Mouse (Mus musculus): Measurements from ENCODE around the gene St6galnac3. TPM values are rescaled to one million over a fixed set of nuclear protein-coding genes. Genes with fewer than 3 reads are reported as not detected.

Gene St6galnac3
- polyA plus RNA-seq, 1 experiment from 2014 or later = 23.2 TPM

GRCm38 (mm10) chr3:153419331-153419730 lies 305.6 kb downstream of the St6galnac3 start:
- no peak overlapping the region for H3K9ac ChIP-seq (ENCODE audit: low read length)
- H3K4me2 ChIP-seq (ENCODE audit: low read length) = no peak overlapping the region
- H3K4me1 ChIP-seq (ENCODE audit: control insufficient read depth, insufficient read depth, low read length) = peaks cover 2% of the 10 kb centered on the region; the same call in 1 of the 2 replicates
- no peak overlapping the region for H3K27ac ChIP-seq (ENCODE audit: low read depth, low read length)
- H3K4me3 ChIP-seq (ENCODE audit: low read depth, low read length) = no peak overlapping the region
- no peak for ATAC-seq
- 82% methylated on average over 7 of the region's 7 CpGs for WGBS
- DNase-seq (ENCODE audit: low spot score) = no peak
- H3K27me3 ChIP-seq (replicated peaks; ENCODE audit: control insufficient read depth, insufficient read depth, low read length) = no peaks in the 10 kb centered on the region
- H3K36me3 ChIP-seq (ENCODE audit: control insufficient read depth, insufficient read depth, low read length) = no peaks in the 10 kb centered on the region
- no peaks in the 10 kb centered on the region for H3K9me3 ChIP-seq (replicated peaks; ENCODE audit: control insufficient read depth, low read length)

GRCm38 (mm10) chr3:153417001-153417400 lies 308.0 kb downstream of the St6galnac3 start:
- H3K4me1 ChIP-seq (ENCODE audit: control insufficient read depth, insufficient read depth, low read length) = peaks cover 2% of the 10 kb centered on the region; the same call in 1 of the 2 replicates
- H3K27me3 ChIP-seq (replicated peaks; ENCODE audit: control insufficient read depth, insufficient read depth, low read length) = no peaks in the 10 kb centered on the region
- ATAC-seq = no peak
- H3K27ac ChIP-seq (ENCODE audit: low read depth, low read length) = no peak overlapping the region
- H3K9ac ChIP-seq (ENCODE audit: low read length) = no peak overlapping the region
- H3K4me2 ChIP-seq (ENCODE audit: low read length) = no peak overlapping the region
- no peak overlapping the region for H3K4me3 ChIP-seq (ENCODE audit: low read depth, low read length)
- no peaks in the 10 kb centered on the region for H3K36me3 ChIP-seq (ENCODE audit: control insufficient read depth, insufficient read depth, low read length)
- no peaks in the 10 kb centered on the region for H3K9me3 ChIP-seq (replicated peaks; ENCODE audit: control insufficient read depth, low read length)
- WGBS = 55% methylated on average over 9 of the region's 9 CpGs
- no peak for DNase-seq (ENCODE audit: low spot score)

- H3K9ac ChIP-seq (ENCODE audit: low read length) = no peak overlapping the region
- no peak overlapping the region for H3K4me2 ChIP-seq (ENCODE audit: low read length)
- DNase-seq (ENCODE audit: low spot score) (no peak), ATAC-seq (no peak)
- H3K4me1 ChIP-seq (ENCODE audit: control insufficient read depth, insufficient read depth, low read length) = 0 out of 2 replicates have a peak, but pooled peaks cover 2% of the 10 kb centered on the region
- H3K36me3 ChIP-seq (ENCODE audit: control insufficient read depth, insufficient read depth, low read length) = no peaks in the 10 kb centered on the region
- no peaks in the 10 kb centered on the region for H3K9me3 ChIP-seq (replicated peaks; ENCODE audit: control insufficient read depth, low read length)
- H3K27me3 ChIP-seq (replicated peaks; ENCODE audit: control insufficient read depth, insufficient read depth, low read length) = no peaks in the 10 kb centered on the region
- H3K4me3 ChIP-seq (ENCODE audit: low read depth, low read length) = no peak overlapping the region
- WGBS = 83% methylated on average over 4 of the region's 4 CpGs
- no peak overlapping the region for H3K27ac ChIP-seq (ENCODE audit: low read depth, low read length)
Measured at GRCm38 (mm10) chr3:153416383-153416782, 308.6 kb downstream of the St6galnac3 start.

GRCm38 (mm10) chr3:153414132-153414531 lies 310.8 kb downstream of the St6galnac3 start:
- H3K27me3 ChIP-seq (replicated peaks; ENCODE audit: control insufficient read depth, insufficient read depth, low read length) = no peaks in the 10 kb centered on the region
- ATAC-seq (no peak), DNase-seq (ENCODE audit: low spot score) (no peak)
- 93% methylated on average over 2 of the region's 2 CpGs for WGBS
- H3K4me3 ChIP-seq (ENCODE audit: low read depth, low read length) = no peak overlapping the region
- H3K27ac ChIP-seq (ENCODE audit: low read depth, low read length) = no peak overlapping the region
- H3K4me2 ChIP-seq (ENCODE audit: low read length) = no peak overlapping the region
- no peak overlapping the region for H3K9ac ChIP-seq (ENCODE audit: low read length)
- no peaks in the 10 kb centered on the region for H3K9me3 ChIP-seq (replicated peaks; ENCODE audit: control insufficient read depth, low read length)
- H3K4me1 ChIP-seq (ENCODE audit: control insufficient read depth, insufficient read depth, low read length) = no peaks in the 10 kb centered on the region
- no peaks in the 10 kb centered on the region for H3K36me3 ChIP-seq (ENCODE audit: control insufficient read depth, insufficient read depth, low read length)

GRCm38 (mm10) chr3:153409286-153409685 lies 315.7 kb downstream of the St6galnac3 start:
- ATAC-seq = no peak
- 0 out of 2 replicates have a peak, but pooled peaks cover 2% of the 10 kb centered on the region for H3K4me1 ChIP-seq (ENCODE audit: control insufficient read depth, insufficient read depth, low read length)
- WGBS = 79% methylated on average over 9 of the region's 9 CpGs

DNA sequence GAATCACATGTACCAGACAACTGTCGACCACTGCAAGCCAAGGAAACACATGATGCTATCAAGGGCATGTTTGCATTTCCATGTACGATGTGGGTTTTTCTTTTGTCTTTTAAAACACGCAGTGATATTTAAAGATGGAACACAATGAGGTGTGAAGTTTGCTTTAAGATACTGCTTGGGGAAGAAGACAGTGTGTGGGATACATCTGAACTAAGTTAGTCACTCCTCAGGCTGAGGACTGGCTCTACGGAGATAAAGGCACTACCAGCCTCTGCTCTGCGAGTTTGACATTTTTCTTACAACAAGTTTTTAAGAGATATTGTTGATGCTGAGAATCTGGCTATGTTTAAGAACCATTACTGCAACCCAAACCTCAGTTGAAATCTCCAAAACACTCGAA lies 316.6 kb downstream of the St6galnac3 start:
- Histone ChIP-seq H3K9ac (ENCODE audit: low read length) (no peak overlapping the region), H3K4me3 (ENCODE audit: low read depth, low read length) (no peak overlapping the region)
- no peak for ATAC-seq

More at GRCm38 (mm10) chr3:153409286-153409685, 315.7 kb downstream of the St6galnac3 start:
- Histone ChIP-seq H3K27me3 (replicated peaks; ENCODE audit: control insufficient read depth, insufficient read depth, low read length) (no peaks in the 10 kb centered on the region), H3K9ac (ENCODE audit: low read length) (no peak overlapping the region), H3K4me3 (ENCODE audit: low read depth, low read length) (no peak overlapping the region), H3K9me3 (replicated peaks; ENCODE audit: control insufficient read depth, low read length) (no peaks in the 10 kb centered on the region), H3K36me3 (ENCODE audit: control insufficient read depth, insufficient read depth, low read length) (no peaks in the 10 kb centered on the region), H3K27ac (ENCODE audit: low read depth, low read length) (no peak overlapping the region), H3K4me2 (ENCODE audit: low read length) (no peak overlapping the region)
- no peak for DNase-seq (ENCODE audit: low spot score)

GRCm38 (mm10) chr3:153407698-153408097 lies 317.3 kb downstream of the St6galnac3 start:
- 0 out of 2 replicates have a peak, but pooled peaks cover 2% of the 10 kb centered on the region for H3K4me1 ChIP-seq (ENCODE audit: control insufficient read depth, insufficient read depth, low read length)
- ATAC-seq = no peak
- H3K9ac ChIP-seq (ENCODE audit: low read length) = no peak overlapping the region
- WGBS = 93% methylated on average over 6 of the region's 6 CpGs
- no peak for DNase-seq (ENCODE audit: low spot score)
- no peak overlapping the region for H3K4me2 ChIP-seq (ENCODE audit: low read length)
- no peaks in the 10 kb centered on the region for H3K27me3 ChIP-seq (replicated peaks; ENCODE audit: control insufficient read depth, insufficient read depth, low read length)
- no peaks in the 10 kb centered on the region for H3K9me3 ChIP-seq (replicated peaks; ENCODE audit: control insufficient read depth, low read length)
- no peaks in the 10 kb centered on the region for H3K36me3 ChIP-seq (ENCODE audit: control insufficient read depth, insufficient read depth, low read length)
- H3K27ac ChIP-seq (ENCODE audit: low read depth, low read length) = no peak overlapping the region
- no peak overlapping the region for H3K4me3 ChIP-seq (ENCODE audit: low read depth, low read length)

More for the DNA sequence above, 316.6 kb downstream of the St6galnac3 start:
- 90% methylated on average over 6 of the region's 6 CpGs for WGBS
- DNase-seq (ENCODE audit: low spot score) = no peak
- Histone ChIP-seq H3K36me3 (ENCODE audit: control insufficient read depth, insufficient read depth, low read length) (no peaks in the 10 kb centered on the region), H3K4me1 (ENCODE audit: control insufficient read depth, insufficient read depth, low read length) (0 out of 2 replicates have a peak, but pooled peaks cover 2% of the 10 kb centered on the region), H3K4me2 (ENCODE audit: low read length) (no peak overlapping the region), H3K9me3 (replicated peaks; ENCODE audit: control insufficient read depth, low read length) (no peaks in the 10 kb centered on the region), H3K27ac (ENCODE audit: low read depth, low read length) (no peak overlapping the region), H3K27me3 (replicated peaks; ENCODE audit: control insufficient read depth, insufficient read depth, low read length) (no peaks in the 10 kb centered on the region)

GRCm38 (mm10) chr3:153406858-153407257 lies 318.1 kb downstream of the St6galnac3 start:
- H3K4me2 ChIP-seq (ENCODE audit: low read length) = no peak overlapping the region
- DNase-seq (ENCODE audit: low spot score) (no peak), ATAC-seq (no peak)
- H3K9me3 ChIP-seq (replicated peaks; ENCODE audit: control insufficient read depth, low read length) = no peaks in the 10 kb centered on the region
- no peaks in the 10 kb centered on the region for H3K27me3 ChIP-seq (replicated peaks; ENCODE audit: control insufficient read depth, insufficient read depth, low read length)
- no peak overlapping the region for H3K27ac ChIP-seq (ENCODE audit: low read depth, low read length)
- 75% methylated on average over 1 of the region's 1 CpGs for WGBS
- H3K4me1 ChIP-seq (ENCODE audit: control insufficient read depth, insufficient read depth, low read length) = 0 out of 2 replicates have a peak, but pooled peaks cover 2% of the 10 kb centered on the region
- no peaks in the 10 kb centered on the region for H3K36me3 ChIP-seq (ENCODE audit: control insufficient read depth, insufficient read depth, low read length)
- no peak overlapping the region for H3K4me3 ChIP-seq (ENCODE audit: low read depth, low read length)
- no peak overlapping the region for H3K9ac ChIP-seq (ENCODE audit: low read length)

DNA sequence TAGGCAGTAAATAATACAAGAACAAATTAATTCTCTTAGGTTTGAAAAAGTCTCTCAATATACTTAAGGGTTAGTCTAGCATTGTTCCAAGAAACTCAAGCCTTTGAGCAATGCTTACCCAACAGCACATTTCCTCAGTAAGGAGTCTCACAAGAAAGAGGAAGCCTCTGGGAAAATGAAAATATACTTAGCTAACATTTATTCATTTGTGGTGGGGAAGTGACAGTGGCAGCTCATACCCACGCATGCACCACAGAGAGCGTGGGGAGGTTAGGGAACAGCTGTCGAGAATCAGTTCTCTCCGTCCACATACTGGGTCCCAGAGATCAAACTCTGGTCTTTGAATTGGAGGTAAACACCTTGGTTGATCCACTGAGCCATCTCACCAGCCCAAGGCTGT lies 318.8 kb downstream of the St6galnac3 start:
- WGBS = 89% methylated on average over 4 of the region's 4 CpGs
- Histone ChIP-seq H3K4me1 (ENCODE audit: control insufficient read depth, insufficient read depth, low read length) (0 out of 2 replicates have a peak, but pooled peaks cover 2% of the 10 kb centered on the region), H3K4me3 (ENCODE audit: low read depth, low read length) (no peak overlapping the region), H3K27me3 (replicated peaks; ENCODE audit: control insufficient read depth, insufficient read depth, low read length) (no peaks in the 10 kb centered on the region), H3K27ac (ENCODE audit: low read depth, low read length) (no peak overlapping the region), H3K36me3 (ENCODE audit: control insufficient read depth, insufficient read depth, low read length) (no peaks in the 10 kb centered on the region), H3K9me3 (replicated peaks; ENCODE audit: control insufficient read depth, low read length) (no peaks in the 10 kb centered on the region), H3K9ac (ENCODE audit: low read length) (no peak overlapping the region), H3K4me2 (ENCODE audit: low read length) (no peak overlapping the region)
- ATAC-seq (no peak), DNase-seq (ENCODE audit: low spot score) (no peak)

Measured in forebrain, embryonic 14.5 days (tissue).